Mouse (Mus musculus) G1E (cell line): ENCODE measurements around the gene Prr19.

Experiments
- CTCF ChIP-seq: IDR thresholded peaks from 2 replicates; pipeline ENCODE4 v1.5.1; 2012; ENCODE audit warnings: low read depth, low read length, inconsistent platforms, mixed read lengths
- GATA1 ChIP-seq: IDR thresholded peaks from 2 replicates; pipeline ENCODE4 v1.6.1; 2012; ENCODE audit warnings: borderline replicate concordance, low read length, inconsistent platforms, mixed read lengths
- POLR2AphosphoS5 ChIP-seq: IDR thresholded peaks from 2 replicates; pipeline ENCODE4 v1.6.1; 2012; ENCODE audit warnings: low read depth, low read length, inconsistent platforms; ENCODE audit not compliant: insufficient replicate concordance
- TAL1 ChIP-seq: conservative IDR thresholded peaks from 2 replicates; pipeline ENCODE4 v1.6.1; 2012; ENCODE audit warnings: low read depth, low read length, inconsistent platforms, mixed read lengths

- TF ChIP-seq GATA1 (no peak), CTCF (no peak), POLR2AphosphoS5 (no peak), TAL1 (no peak)
Observed at GRCm38 (mm10) chr7:25266180-25266962, 34.8 kb upstream of the Prr19 start.
